Mouse (Mus musculus): Measurements from ENCODE around the gene Fhod1. TPM values are rescaled to one million over a fixed set of nuclear protein-coding genes. Genes with fewer than 3 reads are reported as not detected.

The Fhod1 gene
- polyA plus RNA-seq, 1 experiment: 19.0 TPM

DNA sequence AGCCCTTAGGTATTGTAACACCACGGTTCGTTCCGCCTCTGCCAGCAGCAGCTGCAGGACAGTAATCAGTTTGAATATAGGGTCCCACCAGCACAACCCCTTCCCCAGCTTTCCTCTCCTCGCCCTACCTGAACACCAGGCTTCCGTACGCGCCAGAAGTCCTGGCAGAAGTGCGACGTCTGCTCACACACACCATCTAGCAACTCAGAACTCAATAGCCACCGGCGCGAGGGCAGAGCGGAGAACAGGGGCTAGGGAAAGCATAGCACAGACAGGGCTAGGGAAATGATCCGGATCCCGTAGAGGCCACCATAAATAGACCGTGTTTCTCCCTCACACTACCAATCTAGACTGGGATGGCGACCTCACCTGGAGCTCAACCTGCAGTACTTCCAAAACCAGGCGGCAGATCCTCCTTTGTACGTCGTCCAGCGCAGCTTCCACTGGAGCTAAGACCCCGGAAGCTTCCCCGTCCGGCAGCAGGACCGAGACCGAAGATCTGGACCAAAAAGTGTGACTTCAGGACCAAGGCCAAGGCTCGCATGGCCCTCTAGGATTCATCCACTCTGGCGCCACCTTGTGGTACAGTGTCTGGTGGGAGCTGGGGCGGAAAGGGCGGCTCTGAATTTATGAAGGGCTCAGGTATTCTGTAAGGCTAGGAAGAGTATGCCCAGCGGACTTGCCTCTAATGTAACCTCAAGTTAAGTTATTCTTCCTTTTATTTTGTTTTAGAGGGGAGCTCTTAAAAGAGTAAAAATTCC, 57.0 kb downstream of the Fhod1 start:
- no peaks in the 10 kb centered on the region for H3K27me3 ChIP-seq (ENCODE audit: control insufficient read depth, insufficient read depth, insufficient read length)
- H3K4me2 ChIP-seq (ENCODE audit: low read depth): peak overlapping the region; percentile 93
- no peaks in the 10 kb centered on the region for H3K36me3 ChIP-seq (ENCODE audit: control insufficient read depth, insufficient read depth)
- peak overlapping the region; percentile 35 for H3K4me3 ChIP-seq
- no peak overlapping the region for H3ac ChIP-seq (ENCODE audit: control insufficient read depth, insufficient read length)
- H3K79me2 ChIP-seq (ENCODE audit: control insufficient read depth, insufficient read depth): peaks cover 23% of the 10 kb centered on the region
- TF ChIP-seq E2F4 (IDR thresholded peaks at IDR 0.05; ENCODE audit: insufficient read depth) (no peak), SRF (IDR thresholded peaks at IDR 0.05; ENCODE audit: control insufficient read depth, insufficient read length, low read depth) (no peak), REST (IDR thresholded peaks at IDR 0.05; ENCODE audit: insufficient read depth, insufficient read length) (peak; percentile 95), CEBPB (IDR thresholded peaks at IDR 0.05; ENCODE audit: insufficient read depth, poor library complexity, severe bottlenecking) (no peak), POLR2A (IDR thresholded peaks at IDR 0.05; ENCODE audit: insufficient read length, low read depth) (no peak), MYOD1 (IDR thresholded peaks at IDR 0.05; ENCODE audit: control insufficient read depth in 1 of 3, insufficient read length in 2 of 3, low read depth in 2 of 3) (no peak)

DNA sequence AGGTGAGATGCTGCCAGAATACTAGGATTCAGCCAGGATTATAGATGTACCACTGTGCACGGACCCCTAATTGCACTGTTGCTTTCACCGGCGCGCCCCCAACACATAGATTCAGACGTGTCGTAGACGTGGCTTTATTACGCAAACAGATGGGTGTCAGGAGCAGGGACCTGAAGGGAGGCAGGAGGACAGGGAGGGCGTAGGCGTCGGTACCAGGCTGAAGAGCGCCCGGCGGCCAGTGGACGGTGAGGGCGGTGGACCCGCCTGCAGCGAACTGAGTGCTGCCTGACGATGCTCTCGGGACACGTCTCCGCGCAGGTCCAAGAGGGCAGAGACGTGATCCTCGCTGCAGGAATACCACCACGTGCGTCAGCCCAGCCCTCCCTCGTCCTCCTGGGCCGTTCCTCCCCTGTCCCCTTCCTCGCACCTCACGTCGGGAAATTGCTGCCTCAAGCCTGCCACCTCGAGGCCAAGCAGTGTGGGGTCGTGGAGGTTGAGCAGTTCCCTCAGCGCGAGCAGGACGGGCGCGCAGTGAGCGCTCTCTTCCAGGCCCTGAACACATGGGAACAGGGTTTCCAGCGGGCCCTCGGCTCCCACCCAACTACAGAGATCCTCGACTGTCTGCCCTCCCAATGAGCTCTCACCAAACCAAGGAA, 57.8 kb downstream of the Fhod1 start, which contains the start of gene 4931428F04Rik:
TSS of gene 4931428F04Rik (minus strand) at position 60 of the 656 bp plus-strand sequence.
- no peaks in the 10 kb centered on the region for H3K27me3 ChIP-seq (ENCODE audit: control insufficient read depth, insufficient read depth, insufficient read length)
- peak within 1 kb of the TSS; percentile 35 for H3K4me3 ChIP-seq
- H3K36me3 ChIP-seq (ENCODE audit: control insufficient read depth, insufficient read depth): no peaks in the 10 kb centered on the region
- H3ac ChIP-seq (ENCODE audit: control insufficient read depth, insufficient read length): peak within 1 kb of the TSS; percentile 2
- TF ChIP-seq MYOG (IDR thresholded peaks at IDR 0.05; ENCODE audit: control insufficient read depth in 1 of 3, insufficient read depth in 1 of 3, insufficient read length in 2 of 3, low read depth in 2 of 3): no peak
- peak; percentile 65 for TF ChIP-seq POLR2AphosphoS2 (IDR thresholded peaks at IDR 0.05; ENCODE audit: insufficient read length, low read depth)
- peak; percentile 63 for TF ChIP-seq REST (IDR thresholded peaks at IDR 0.05; ENCODE audit: insufficient read depth, insufficient read length)
- H3K79me2 ChIP-seq (ENCODE audit: control insufficient read depth, insufficient read depth): peaks cover 23% of the 10 kb centered on the region
- peak within 1 kb of the TSS; percentile 93 for H3K4me2 ChIP-seq (ENCODE audit: low read depth)

GRCm38 (mm10) chr8:105288958-105289732, 58.6 kb downstream of the Fhod1 start:
- TF ChIP-seq POLR2A (IDR thresholded peaks at IDR 0.05; ENCODE audit: insufficient read length, low read depth): peak; percentile 84
- TF ChIP-seq MYOG (IDR thresholded peaks at IDR 0.05; ENCODE audit: control insufficient read depth in 1 of 3, insufficient read depth in 1 of 3, insufficient read length in 2 of 3, low read depth in 2 of 3): peak in 1 of 3 experiments; percentile 18
- peak; percentile 36 for TF ChIP-seq SRF (IDR thresholded peaks at IDR 0.05; ENCODE audit: control insufficient read depth, insufficient read length, low read depth)
- no peak for TF ChIP-seq TCF3 (IDR thresholded peaks at IDR 0.05; ENCODE audit: insufficient read length, low read depth)
- no peak for TF ChIP-seq USF1 (IDR thresholded peaks at IDR 0.05; ENCODE audit: low read depth)
- TF ChIP-seq POLR2AphosphoS2 (IDR thresholded peaks at IDR 0.05; ENCODE audit: insufficient read length, low read depth): peak; percentile 71
- no peak for TF ChIP-seq MYOD1 (IDR thresholded peaks at IDR 0.05; ENCODE audit: control insufficient read depth in 1 of 3, insufficient read length in 2 of 3, low read depth in 2 of 3)
- no peak for TF ChIP-seq MAX (IDR thresholded peaks at IDR 0.05; ENCODE audit: low read depth)
- H3K36me3 ChIP-seq (ENCODE audit: control insufficient read depth, insufficient read depth): no peaks in the 10 kb centered on the region
- peak overlapping the region; percentile 2 for H3ac ChIP-seq (ENCODE audit: control insufficient read depth, insufficient read length)
- H3K79me2 ChIP-seq (ENCODE audit: control insufficient read depth, insufficient read depth): peaks cover 23% of the 10 kb centered on the region
- peak overlapping the region; percentile 93 for H3K4me2 ChIP-seq (ENCODE audit: low read depth)
- H3K27me3 ChIP-seq (ENCODE audit: control insufficient read depth, insufficient read depth, insufficient read length): no peaks in the 10 kb centered on the region
- peak overlapping the region; percentile 35 for H3K4me3 ChIP-seq

DNA sequence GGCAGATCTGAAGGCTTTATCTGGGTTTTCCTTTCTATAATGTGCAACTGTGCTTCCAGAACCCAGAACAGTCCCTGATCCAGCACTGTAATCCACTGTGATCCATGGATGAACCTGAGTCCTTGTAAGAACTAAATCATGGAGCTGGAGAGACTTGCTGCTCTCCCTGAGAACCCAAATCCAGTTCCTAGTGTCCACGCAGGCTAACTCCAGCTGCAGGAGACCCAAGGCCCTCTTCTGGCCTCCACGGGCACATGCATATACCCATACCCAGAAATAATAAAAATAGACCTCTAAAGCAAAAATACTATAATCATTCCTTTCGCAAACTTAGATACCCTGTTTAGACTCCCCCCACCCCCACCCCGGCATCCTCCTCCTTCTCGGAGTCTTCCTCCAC, 59.5 kb downstream of the Fhod1 start:
- TF ChIP-seq POLR2AphosphoS2 (IDR thresholded peaks at IDR 0.05; ENCODE audit: insufficient read length, low read depth) (no peak), REST (IDR thresholded peaks at IDR 0.05; ENCODE audit: insufficient read depth, insufficient read length) (no peak), MYOD1 (IDR thresholded peaks at IDR 0.05; ENCODE audit: control insufficient read depth in 1 of 3, insufficient read length in 2 of 3, low read depth in 2 of 3) (no peak), E2F4 (IDR thresholded peaks at IDR 0.05; ENCODE audit: insufficient read depth) (no peak), USF1 (IDR thresholded peaks at IDR 0.05; ENCODE audit: low read depth) (no peak), CEBPB (IDR thresholded peaks at IDR 0.05; ENCODE audit: insufficient read depth, poor library complexity, severe bottlenecking) (no peak), TCF12 (IDR thresholded peaks at IDR 0.05; ENCODE audit: insufficient read depth, poor library complexity, severe bottlenecking) (no peak), TCF3 (IDR thresholded peaks at IDR 0.05; ENCODE audit: insufficient read length, low read depth) (no peak), POLR2A (IDR thresholded peaks at IDR 0.05; ENCODE audit: insufficient read length, low read depth) (no peak), SRF (IDR thresholded peaks at IDR 0.05; ENCODE audit: control insufficient read depth, insufficient read length, low read depth) (no peak), MYOG (IDR thresholded peaks at IDR 0.05; ENCODE audit: control insufficient read depth in 1 of 3, insufficient read depth in 1 of 3, insufficient read length in 2 of 3, low read depth in 2 of 3) (no peak), MAX (IDR thresholded peaks at IDR 0.05; ENCODE audit: low read depth) (no peak)
- H3K4me2 ChIP-seq (ENCODE audit: low read depth): peak overlapping the region; percentile 87
- peaks cover 23% of the 10 kb centered on the region for H3K79me2 ChIP-seq (ENCODE audit: control insufficient read depth, insufficient read depth)
- peak overlapping the region; percentile 35 for H3K4me3 ChIP-seq
- no peak overlapping the region for H3ac ChIP-seq (ENCODE audit: control insufficient read depth, insufficient read length)
- H3K36me3 ChIP-seq (ENCODE audit: control insufficient read depth, insufficient read depth): no peaks in the 10 kb centered on the region
- no peaks in the 10 kb centered on the region for H3K27me3 ChIP-seq (ENCODE audit: control insufficient read depth, insufficient read depth, insufficient read length)
